Mouse (Mus musculus) lung, postnatal 14 days (tissue): ENCODE data around the gene Chat.
"Not testable (repeated sequence)": the region's sequence is repeated elsewhere in the genome, so short reads cannot be mapped to it uniquely, and the experiment has no call there.

ENCODE experiments used
- DNase-seq: peaks from one replicate; pipeline ENCODE4 v3.0.0; 2021

Chat gene

DNA sequence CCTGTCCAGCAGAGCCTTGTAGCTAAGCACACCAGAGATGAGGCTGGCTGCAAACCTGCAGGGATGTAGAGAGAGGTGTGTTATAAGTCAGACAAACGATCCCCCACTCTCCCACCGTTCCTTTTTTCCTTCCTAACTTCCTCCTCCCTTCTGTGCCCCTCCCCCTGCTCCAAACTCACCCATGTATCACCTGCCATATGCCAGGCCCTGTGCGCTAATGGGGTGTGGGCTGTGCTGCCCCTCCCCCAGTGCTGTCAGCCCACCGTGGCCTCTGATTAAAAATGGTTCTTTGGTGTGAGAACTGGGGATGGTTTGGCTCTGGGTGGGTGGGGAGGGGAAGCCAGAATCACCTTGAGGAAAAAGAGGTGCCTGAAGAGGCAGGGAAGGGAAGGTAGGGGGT, 13.2 kb downstream of the Chat start:
- DNase-seq: no peak

DNA sequence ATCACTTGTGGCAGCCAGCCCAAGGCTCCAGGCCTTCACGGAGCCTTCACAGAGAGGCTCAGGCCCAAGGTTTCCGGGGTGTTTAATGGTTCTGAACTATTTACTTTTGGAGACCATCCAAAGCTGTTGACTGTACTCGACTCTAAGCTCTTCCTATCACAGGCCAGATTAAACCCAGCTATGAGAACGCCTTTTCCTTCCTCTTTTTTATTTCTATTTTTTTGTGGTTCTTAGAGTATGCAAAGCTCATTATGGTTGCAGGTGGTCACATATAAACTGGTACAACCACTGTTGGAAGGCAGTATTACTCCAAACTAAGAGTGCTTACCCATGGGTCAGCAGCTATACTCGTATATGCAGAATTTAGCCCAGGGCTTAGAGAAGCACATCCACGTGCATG, 18.8 kb downstream of the Chat start:
- no peak for DNase-seq

DNA sequence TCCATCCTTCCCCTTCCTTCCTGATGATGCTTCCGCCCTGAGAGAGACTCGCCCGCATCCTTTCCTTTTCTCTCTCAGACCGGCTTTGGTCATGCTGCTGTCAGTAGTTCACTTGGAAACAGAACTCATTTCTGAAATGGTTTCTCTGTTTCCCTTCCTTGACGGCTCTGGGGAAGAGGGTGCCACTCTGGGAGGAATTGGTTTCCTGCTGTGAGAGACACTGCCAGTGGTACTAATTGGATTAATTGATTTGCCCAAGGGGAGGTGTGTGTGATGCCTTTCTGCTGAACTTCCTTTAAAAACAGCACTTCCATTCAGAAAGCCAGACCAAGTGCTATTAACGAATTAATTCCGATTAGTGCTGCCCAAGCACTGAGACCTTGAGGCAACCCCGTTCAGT, 22.3 kb downstream of the Chat start:
- no peak for DNase-seq

DNA sequence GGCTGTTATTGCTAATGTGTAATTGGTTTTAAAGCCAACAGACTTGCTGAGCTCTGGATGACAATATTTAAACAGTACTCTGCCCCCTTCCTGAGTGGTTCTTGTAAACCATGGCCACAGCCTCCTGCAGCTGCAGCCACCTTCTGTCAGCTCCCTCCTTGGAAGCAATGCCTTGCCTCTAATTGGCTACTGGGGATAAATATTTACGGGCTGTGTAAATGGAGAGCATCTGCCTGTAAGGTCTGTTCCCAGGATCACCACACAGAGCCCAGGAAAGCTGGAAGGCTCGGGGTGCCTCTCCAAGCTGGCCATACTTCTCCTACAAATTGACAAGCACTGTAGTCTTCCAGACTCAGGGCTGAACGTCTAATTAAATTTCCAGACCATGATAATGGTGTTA, 26.0 kb downstream of the Chat start:
- DNase-seq: no peak

DNA sequence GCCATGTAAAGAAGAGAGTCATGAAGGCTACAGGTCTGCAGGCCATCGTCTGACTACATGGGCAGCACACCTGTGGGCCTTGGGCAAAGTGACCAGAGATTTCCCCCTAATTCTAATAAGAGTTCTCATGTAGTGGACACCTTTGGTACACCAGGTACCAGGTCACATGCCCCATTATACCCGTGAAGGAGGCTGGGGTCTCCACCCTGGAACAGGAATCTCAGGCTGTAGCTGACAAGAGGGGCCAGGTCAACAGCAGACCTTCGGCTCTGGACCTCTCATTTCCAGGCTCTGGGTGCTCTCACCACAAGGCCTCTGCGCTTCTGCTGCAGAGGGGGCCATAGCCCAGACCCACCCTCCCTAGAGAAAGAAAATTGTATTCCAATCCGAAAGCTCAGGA, 26.5 kb downstream of the Chat start:
- no peak for DNase-seq

DNA sequence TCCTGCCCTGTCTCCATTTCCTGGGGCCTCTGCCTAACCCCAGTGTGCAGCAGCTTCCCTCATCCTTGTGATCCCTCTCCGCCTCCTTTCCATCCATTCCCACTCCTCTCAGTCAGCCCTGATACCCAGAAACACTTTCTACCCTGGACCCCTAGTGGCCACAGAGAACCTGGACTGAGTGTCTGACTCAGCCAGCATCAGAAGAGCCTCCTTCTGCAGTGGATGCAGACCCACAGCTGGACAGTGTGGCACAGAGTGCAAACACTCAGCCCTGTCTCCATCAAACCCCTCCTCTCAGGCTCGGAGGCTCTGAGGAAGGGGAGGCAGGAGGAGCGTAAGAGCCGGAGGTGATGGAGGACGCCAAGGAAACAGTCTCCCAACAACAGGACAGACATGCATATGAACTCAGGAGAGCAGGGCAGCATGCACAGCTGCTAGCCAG, 28.4 kb downstream of the Chat start:
- no peak for DNase-seq

DNA sequence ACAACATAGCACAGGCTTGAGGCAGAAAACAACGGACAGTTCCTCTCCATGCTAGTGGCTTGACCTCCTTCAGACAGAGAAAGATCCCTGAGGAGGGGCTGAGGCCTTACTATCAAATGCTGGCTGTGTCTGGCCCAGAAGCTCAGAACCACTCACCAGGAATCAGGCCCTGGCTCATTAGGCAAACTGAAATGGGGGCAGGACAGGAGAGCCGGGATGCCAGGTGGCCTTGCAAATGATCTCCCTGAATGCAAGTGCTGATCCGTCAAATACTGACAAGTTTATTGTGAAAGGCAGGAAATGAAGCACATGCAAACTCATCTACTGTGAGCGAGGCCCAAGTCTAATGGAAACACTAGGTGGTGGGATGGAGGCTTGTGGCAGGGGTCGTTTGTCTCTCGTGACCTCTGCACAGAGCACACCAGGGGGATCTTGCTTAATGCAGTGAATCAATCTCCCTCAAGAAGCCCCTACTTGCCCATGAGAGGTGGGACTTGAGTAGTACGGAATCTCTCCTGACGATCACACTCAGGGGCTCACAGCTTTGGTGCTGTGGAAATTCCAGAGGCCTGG, 36.7 kb downstream of the Chat start:
- DNase-seq: no peak

DNA sequence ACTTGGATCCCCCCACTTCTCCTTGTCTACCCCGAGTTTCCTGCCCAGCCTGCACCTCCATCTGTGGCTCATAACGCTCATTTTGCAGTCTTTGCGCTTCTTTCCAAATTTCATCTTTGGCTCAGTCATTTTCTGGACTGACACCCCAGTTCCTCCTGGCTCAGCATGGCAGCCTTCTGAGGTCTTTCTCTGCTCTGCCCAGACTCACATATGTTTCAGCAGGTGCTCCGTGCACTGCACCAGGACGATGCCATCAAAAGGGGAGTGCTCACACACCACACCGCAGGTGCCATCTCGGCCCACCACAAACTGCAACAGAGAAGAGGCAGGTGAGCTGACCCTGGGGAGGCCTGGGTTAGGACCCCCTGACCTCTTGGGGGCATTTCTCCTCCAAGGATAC, 41.8 kb downstream of the Chat start:
- DNase-seq: no peak

DNA sequence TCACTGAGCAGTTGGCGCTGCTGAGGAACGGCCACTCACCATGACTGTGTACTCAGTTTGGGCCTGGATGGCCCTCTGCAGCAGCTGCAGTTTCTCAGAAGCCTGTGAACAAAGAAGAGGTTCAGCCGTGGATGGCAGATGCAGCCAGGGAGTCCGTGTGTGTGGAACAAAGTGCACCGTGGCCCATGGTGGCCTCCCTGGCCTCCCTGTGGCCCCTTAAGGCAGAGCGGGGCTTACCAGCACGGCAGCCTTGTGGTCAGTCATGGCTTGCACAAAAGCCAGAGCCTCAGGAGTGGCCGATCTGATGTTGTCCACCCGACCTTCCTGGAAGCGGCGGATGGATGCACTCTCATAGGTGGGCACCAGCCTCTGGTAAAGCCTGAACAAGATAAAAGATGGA, 47.0 kb downstream of the Chat start:
- DNase-seq: no peak

DNA sequence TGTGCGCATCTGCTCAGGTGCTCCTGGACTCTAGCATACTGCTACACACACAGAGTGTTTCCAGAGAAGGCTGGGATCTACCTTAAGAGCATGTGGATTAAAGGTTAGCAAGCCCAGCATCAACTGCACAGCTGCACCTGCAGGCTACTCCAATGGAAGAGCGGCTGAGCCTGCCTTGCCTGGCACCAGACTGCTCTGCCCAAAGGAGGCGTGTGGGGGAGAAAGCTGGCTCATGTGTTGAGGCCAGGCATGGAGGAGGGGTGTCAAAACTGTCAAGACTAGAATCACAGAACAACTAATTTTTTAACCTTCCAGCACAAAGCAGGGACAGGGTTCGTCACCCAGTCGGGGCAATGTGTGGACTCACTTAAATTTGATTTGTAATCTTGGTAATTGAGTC, 53.7 kb downstream of the Chat start:
- DNase-seq: no peak

DNA sequence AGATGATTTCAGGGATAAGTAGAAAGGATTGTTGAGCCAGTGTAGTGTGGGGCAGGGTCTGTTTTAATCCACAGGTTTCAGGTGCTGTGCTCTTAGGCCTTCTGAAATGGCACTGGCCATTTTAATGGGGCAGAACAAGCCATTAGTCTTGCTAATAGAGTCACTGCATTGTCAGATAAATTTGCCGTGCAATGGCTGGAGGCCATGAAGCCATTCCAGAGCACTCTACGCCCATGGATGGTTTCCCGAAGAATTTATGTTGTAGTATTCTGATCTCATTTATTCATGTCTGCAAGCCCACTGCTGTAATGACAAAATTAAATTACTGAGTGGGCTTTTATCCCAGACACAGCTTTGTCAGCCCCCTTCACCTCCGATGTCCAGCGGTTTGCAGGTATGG, 55.7 kb downstream of the Chat start:
- no peak for DNase-seq

DNA sequence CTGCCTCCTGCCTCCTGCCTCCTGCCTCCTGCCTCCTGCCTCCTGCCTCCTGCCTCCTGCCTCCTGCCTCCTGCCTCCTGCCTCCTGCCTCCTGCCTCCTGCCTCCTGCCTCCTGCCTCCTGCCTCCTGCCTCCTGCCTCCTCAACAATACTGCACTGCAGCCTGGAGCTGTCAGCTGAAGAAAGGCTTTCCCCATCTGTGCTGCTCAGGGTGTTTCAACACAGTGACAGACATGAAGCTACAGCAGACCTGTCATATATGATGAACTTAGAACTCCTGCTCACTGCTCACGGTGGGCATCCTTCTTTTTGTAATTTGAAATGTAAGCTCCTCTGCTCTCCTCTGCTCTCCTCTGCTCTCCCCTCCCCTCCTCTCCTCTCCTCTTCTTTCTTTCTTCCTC, 60.4 kb downstream of the Chat start:
- not testable (repeated sequence) for DNase-seq

DNA sequence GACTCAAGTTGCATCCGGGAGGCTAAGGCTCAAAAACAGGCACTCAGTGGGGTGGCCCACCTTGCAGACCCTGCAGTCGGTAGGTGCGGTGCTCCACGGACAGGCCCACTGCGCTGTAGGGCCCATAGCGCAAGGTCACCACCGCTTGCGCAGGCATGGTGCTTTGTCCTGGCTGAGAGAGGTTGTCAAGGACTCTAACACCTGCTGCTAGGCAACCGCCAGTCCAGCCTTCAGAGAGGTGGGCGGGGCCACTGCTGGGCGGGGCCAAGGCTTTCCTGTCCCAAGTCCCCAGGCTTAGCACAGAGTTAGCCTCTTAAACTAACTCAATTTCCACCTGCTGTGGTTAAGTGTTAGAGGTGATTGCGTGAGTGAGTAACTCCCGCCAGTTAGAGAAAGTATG, 77.6 kb downstream of the Chat start, which contains the start of gene 1700024G13Rik:
1700024G13Rik (minus strand) TSS at position 196 of the 400 bp plus-strand sequence.
- DNase-seq: peak; percentile 46

DNA sequence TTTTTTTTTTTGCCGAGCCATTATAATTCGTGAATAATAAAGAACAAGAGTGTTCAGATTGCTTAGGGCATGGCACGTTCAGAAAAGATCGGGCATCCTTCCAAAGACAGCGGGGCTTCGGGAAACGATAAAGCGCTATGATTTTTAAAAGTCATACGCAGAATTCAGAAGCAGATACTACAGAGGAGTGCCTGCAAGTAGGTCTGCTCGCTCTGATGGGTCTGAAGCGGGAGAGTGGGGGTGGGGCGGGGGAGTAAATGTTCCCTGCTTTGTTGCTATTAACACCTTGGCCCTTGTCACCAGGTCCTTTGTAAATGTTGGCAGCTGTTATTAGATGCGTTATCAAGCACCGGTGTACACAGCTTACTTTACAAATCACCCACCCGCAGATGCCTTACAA, 84.2 kb downstream of the Chat start:
- DNase-seq: no peak

DNA sequence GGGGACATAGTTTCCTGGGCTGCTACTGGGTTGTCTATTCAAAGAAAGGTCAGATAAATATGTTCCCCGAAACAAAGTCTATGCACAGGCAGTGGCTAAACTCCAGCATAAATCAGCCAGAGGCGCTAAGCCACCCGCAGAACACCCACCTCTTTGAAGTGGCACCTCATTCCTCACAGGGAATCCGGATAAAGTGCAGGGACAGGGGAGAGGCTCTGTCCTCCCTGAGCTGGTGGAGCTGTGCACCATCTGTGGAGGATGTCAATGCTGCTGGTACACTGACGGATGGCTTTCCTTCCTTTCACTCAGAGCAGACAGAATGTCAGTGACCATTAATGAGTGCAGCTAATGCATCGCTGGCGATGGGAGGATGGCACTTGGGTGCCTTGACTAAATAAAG, 84.7 kb downstream of the Chat start:
- DNase-seq: no peak

DNA sequence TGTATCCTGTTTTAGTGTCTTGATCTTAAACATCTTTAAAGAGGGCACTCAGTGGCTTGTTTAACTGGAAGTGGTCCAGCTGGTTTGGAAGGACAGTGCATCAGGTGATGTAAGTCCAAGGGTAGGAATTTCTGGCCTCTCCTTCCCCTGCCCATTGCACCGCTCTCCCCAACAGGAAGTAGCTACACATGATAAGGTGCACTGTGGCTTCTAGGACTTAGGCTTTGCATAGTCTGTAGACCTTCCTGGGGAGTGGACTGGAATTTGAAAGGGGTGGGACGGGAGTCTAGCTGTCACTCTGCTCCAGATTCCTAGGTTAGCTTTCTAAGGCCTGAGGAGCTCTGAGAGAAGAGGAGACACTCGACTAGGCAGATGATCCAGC, 85.7 kb downstream of the Chat start:
- peak; percentile 9 for DNase-seq

DNA sequence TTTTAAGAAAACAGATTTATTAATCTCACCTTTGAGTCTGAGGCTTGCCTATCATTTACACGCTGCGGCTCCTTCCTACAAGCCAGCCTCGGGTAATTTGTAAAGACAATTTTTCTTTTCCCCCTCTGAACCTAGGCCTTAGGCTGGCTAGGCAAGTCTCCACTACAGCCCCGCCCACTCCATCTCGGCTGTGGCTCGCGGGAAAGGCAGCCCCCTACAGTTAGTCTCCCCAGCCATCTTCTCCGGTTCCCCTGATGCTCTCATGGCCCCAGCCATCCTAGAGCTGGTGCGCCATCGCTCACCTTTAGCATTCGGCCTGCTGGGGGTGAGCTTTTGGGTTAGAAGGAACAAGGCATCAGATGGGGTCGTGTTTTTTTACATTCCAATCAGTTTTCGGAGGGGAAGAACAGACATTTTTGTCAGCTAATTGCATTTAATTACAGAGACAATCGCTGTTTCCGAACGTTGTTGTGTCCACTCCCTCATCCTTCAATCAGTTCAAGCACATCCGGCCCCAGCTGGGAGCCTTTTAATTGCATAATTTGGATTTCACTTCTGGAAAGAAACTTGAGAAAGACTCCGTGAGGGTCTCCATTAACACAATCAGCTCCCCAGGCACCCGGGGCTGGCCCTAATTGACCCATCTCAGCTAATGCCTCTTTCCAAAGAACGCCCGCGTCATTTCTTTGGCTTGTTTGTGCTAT, 86.2 kb downstream of the Chat start:
- DNase-seq: no peak

DNA sequence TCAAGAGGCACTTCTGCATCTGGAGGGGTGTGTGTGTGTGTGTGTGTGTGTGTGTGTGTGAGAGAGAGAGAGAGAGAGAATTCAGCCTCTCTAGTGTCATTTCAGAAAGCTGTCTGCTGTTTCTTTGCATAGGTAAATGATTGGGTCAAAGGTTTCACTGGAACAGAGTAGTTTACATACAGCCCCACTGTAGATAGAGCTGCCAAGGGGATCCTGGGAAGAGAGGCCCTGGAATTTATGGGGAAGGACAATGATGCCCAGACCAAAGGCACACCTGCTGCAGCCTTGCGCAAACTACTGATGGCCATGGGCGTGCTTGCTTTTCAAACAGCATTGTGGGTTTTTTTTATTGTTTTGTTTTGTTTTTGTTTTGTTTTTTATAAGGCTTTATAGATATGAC, 93.3 kb downstream of the Chat start:
- DNase-seq: no peak

DNA sequence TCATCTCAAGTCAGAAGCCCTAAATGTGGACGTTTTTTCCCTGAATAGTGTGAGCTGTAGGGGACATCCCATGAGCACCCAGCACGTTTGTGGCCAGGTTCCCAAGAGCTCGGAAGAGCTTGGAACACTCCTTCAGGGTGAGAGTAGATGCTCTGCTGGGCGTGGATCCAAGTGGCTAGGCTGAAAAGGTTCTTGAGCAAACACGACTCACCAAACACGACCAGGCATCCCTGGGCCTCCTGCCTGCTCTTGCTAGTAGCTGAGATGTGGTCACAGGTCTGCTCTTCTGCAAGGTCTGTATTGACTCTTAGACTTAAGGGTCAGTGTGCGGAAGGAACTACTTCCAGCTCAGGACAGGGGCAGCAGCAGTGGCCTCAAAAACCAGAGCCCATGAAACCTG, 96.0 kb downstream of the Chat start:
- no peak for DNase-seq

DNA sequence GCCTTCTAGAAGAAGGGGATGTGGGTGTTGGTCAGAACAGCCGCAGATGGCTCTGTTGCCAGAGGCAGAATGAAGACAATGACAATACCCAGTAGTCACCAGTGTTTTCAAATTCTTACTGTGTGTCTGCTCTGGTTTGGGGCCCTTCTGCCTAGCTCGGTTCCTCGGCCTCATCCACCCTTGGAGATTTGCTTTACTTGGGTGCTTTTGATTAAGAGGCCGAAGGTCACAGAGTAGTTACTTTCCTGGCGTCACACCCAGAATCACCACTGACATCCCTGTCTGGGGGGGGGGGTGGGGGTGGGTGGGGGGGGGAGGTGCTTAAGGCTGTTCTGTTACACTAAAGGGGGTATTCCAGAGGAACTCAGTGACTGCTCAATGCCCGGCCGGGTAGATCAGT, 101.4 kb downstream of the Chat start:
- no peak for DNase-seq
